Mouse (Mus musculus) forebrain, embryonic 12.5 days (tissue): Measurements from ENCODE around the gene Catsper3. TPM values are rescaled to one million over a fixed set of nuclear protein-coding genes. Genes with fewer than 3 reads are reported as not detected.

ENCODE experiments used
- ATAC-seq: fragments of 200-750 bp; cut with Nextera tagmentation; 2 replicates; pipeline ENCODE4 v1.8.0; 2017; ENCODE audit warnings: moderate TSS enrichment; ENCODE audit not compliant: low FRiP score
- H3K27ac ChIP-seq: fragments of 300-500 bp; sonication (generic); 2 replicates; pipeline ENCODE4 v1.5.1; 2016; ENCODE audit warnings: mild to moderate bottlenecking
- H3K27me3 ChIP-seq: fragments of 300-500 bp; sonication (generic); 2 replicates; pipeline ENCODE4 v1.6.1; 2016; ENCODE audit warnings: mild to moderate bottlenecking
- H3K36me3 ChIP-seq: fragments of 300-500 bp; sonication (generic); replicated peaks from 2 replicates; pipeline ENCODE4 v1.6.1; 2016; ENCODE audit warnings: mild to moderate bottlenecking
- H3K4me1 ChIP-seq: fragments of 300-500 bp; sonication (generic); 2 replicates; pipeline ENCODE4 v1.6.1; 2016
- H3K4me2 ChIP-seq: fragments of 300-500 bp; sonication (generic); 2 replicates; pipeline ENCODE4 v1.6.1; 2016; ENCODE audit warnings: mild to moderate bottlenecking, moderate library complexity
- H3K4me3 ChIP-seq: fragments of 300-500 bp; sonication (generic); replicated peaks from 2 replicates; pipeline ENCODE4 v1.5.1; 2016; ENCODE audit warnings: mild to moderate bottlenecking
- H3K9ac ChIP-seq: fragments of 300-500 bp; sonication (generic); 2 replicates; pipeline ENCODE4 v1.6.1; 2016; ENCODE audit warnings: mild to moderate bottlenecking
- H3K9me3 ChIP-seq: fragments of 300-500 bp; sonication (generic); 2 replicates; pipeline ENCODE4 v1.6.1; 2016
- WGBS: fragments of 180-500 bp; shearing (Covaris S2); methylation state at CpG from one replicate; pipeline ENCODE4 v1.1.7; 2016; 5-methylcytosine and 5-hydroxymethylcytosine counted together
- polyA plus RNA-seq: library from polyadenylated mRNA; unstranded; fragments of >200 nt; fragmentation: Nextera tagmentation; extraction: Ambion mirVana; gene quantifications from 2 replicates; pipeline ENCODE4 v1.2.1, GENCODE M21; 2016

Gene Catsper3
- not detected in 2 replicates for polyA plus RNA-seq

DNA sequence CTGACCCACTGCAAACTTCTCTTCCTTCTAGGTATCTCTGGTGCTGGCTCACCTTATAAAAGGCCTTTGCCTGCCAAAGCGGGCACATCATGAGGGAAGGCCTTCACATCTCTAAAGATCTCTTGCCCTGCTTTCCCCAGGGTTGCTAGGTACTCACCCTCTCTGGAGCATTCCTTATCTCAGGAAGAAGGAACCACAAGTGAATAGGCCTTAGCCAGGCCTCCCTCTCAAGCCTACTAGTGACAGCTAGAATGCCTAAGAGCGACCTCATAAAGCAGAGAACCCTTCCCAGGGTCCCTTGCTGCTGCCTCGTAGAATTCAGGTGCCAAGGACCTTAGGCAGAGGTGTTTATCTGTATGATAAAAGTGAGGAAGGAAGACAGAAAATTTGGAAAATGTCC lies at the start of gene Catsper3:
Gene Catsper3, plus strand, starts transcription at position 301 of the 400 bp plus-strand sequence.
- Histone ChIP-seq H3K9me3 (no peaks in the 10 kb centered on the region), H3K4me3 (no peak within 1 kb of the TSS), H3K27me3 (no peaks in the 10 kb centered on the region), H3K36me3 (no peaks in the 10 kb centered on the region), H3K4me1 (no peaks in the 10 kb centered on the region), H3K27ac (no peak within 1 kb of the TSS), H3K9ac (no peak within 1 kb of the TSS), H3K4me2 (no peak within 1 kb of the TSS)
- whole genome bisulfite sequencing: 86% methylated on average over 3 of the region's 3 CpGs
- no peak for ATAC-seq

DNA sequence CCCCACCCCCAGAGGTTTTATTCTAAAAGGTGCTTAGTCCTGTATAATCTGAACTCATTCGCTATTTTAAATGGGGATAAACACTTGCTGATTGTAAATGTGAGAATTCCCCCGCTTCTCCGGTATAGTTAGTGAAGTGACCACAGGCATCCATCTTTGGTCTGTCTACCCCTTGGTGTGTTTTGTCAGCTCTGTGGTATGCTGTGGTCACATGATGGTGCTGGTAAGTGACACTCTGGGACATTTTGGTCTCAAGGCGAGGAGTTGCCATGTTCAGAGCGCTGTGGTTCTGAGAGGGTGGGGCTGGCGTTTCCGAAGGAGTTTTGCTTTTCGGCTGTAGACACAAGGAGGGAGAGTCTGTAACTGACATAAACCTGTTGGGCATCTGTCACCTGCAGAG lies 46.5 kb upstream of the Catsper3 start:
- no peak for ATAC-seq
- H3K4me1 ChIP-seq: 0 out of 2 replicates have a peak, but pooled peaks cover 3% of the 10 kb centered on the region
- no peaks in the 10 kb centered on the region for H3K27me3 ChIP-seq
- no peaks in the 10 kb centered on the region for H3K9me3 ChIP-seq
- no peak overlapping the region for H3K4me3 ChIP-seq
- H3K36me3 ChIP-seq: no peaks in the 10 kb centered on the region
- no peak overlapping the region for H3K9ac ChIP-seq
- no peak overlapping the region for H3K4me2 ChIP-seq
- 91% methylated on average over 8 of the region's 8 CpGs for WGBS
- no peak overlapping the region for H3K27ac ChIP-seq

DNA sequence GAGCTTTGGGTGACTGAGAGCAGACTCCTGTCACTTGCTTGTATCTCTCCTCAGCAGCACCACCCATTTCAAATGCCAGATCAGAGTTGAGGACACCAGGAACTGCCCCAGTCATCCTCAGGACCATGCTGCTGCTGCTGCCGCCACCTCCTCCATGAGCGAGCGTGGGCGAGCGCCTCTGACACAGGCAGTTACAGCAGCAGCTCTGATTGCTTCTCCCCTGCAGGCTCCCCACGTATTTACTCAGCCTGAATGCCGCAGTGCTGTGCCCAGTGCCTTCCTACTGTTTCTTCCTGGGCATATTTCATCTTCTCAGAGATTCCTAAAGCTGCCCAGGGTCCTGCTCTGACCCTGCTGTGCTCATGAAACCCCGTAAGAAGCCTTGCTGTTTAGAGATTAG lies 42.1 kb upstream of the Catsper3 start:
- 79% methylated on average over 8 of the region's 8 CpGs for WGBS
- H3K36me3 ChIP-seq: no peaks in the 10 kb centered on the region
- 0 out of 2 replicates have a peak, but pooled peaks cover 3% of the 10 kb centered on the region for H3K4me1 ChIP-seq
- no peak overlapping the region for H3K27ac ChIP-seq
- no peaks in the 10 kb centered on the region for H3K27me3 ChIP-seq
- no peak overlapping the region for H3K4me2 ChIP-seq
- ATAC-seq: no peak
- no peak overlapping the region for H3K9ac ChIP-seq
- no peaks in the 10 kb centered on the region for H3K9me3 ChIP-seq
- H3K4me3 ChIP-seq: no peak overlapping the region

DNA sequence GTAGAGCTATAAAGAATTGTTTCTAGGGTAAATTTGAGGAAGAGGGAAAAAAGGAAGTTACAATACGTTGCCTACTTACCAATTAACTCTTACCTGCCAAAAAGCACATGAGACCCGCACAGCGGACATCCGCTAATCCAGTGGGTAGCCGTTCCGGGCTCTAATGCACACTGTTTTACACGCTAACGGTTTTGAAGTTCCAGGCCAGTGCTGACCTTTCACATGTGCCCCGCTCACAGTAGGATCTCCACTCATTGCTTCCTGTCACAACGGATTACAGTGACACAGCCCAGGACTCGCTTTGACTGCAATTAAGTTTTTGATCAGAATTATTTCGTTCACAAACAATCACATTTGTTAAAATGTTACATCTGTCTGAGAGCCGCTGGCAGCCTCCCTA lies 30.0 kb upstream of the Catsper3 start:
- Histone ChIP-seq H3K4me1 (peaks cover 11% of the 10 kb centered on the region), H3K9me3 (no peaks in the 10 kb centered on the region), H3K9ac (no peak overlapping the region), H3K27ac (no peak overlapping the region), H3K4me3 (no peak overlapping the region), H3K36me3 (no peaks in the 10 kb centered on the region), H3K27me3 (no peaks in the 10 kb centered on the region), H3K4me2 (no peak overlapping the region)
- no peak for ATAC-seq
- WGBS: 82% methylated on average over 13 of the region's 13 CpGs

DNA sequence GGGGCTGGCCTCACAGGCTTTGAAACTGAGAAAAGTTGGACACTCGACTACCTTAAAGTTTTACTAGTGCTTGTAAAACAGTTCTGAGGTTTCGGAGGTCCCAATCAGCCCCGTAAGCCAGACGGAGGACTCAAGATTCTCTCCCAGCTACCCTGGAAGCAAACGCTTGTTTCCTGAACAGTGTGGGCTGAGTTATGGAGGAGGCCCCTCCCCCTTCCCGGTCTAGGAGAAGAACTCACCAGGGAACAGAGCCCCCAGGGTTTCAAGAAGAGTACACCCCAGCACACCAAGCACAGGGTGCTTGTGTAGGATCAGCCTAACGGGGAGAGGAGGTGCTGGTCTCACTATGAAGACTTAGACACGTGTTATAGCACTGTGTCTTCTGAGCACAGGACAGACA lies 27.6 kb upstream of the Catsper3 start:
- Histone ChIP-seq H3K36me3 (no peaks in the 10 kb centered on the region), H3K9ac (no peak overlapping the region), H3K27me3 (no peaks in the 10 kb centered on the region), H3K27ac (no peak overlapping the region), H3K4me3 (no peak overlapping the region), H3K4me1 (peaks cover 11% of the 10 kb centered on the region; the same call in 1 of the 2 replicates), H3K9me3 (no peaks in the 10 kb centered on the region), H3K4me2 (no peak overlapping the region)
- 46% methylated on average over 8 of the region's 8 CpGs for WGBS
- no peak for ATAC-seq

DNA sequence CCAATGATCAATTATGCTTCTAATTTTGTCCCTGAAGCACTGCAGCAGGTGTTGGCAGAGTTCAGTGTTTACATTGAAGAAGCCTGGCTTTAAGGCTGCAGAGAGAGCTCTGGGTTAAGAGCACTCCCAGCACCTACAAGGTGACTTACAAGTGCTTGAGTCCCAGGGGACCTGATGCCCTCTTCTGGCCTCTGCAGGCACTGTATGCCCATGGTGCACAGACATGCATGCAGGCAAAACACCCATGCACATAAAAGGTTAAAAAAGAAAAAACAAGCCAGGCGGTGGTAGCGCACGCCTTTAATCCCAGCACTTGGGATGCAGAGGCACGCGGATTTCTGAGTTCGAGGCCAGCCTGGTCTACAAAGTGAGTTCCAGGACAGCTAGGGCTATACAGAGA lies 26.7 kb upstream of the Catsper3 start:
- 86% methylated on average over 6 of the region's 6 CpGs for WGBS
- ATAC-seq: no peak
- no peak overlapping the region for H3K4me3 ChIP-seq
- no peak overlapping the region for H3K4me2 ChIP-seq
- H3K27me3 ChIP-seq: no peaks in the 10 kb centered on the region
- no peak overlapping the region for H3K9ac ChIP-seq
- no peaks in the 10 kb centered on the region for H3K9me3 ChIP-seq
- H3K36me3 ChIP-seq: no peaks in the 10 kb centered on the region
- peaks cover 11% of the 10 kb centered on the region; the same call in 1 of the 2 replicates for H3K4me1 ChIP-seq
- no peak overlapping the region for H3K27ac ChIP-seq

DNA sequence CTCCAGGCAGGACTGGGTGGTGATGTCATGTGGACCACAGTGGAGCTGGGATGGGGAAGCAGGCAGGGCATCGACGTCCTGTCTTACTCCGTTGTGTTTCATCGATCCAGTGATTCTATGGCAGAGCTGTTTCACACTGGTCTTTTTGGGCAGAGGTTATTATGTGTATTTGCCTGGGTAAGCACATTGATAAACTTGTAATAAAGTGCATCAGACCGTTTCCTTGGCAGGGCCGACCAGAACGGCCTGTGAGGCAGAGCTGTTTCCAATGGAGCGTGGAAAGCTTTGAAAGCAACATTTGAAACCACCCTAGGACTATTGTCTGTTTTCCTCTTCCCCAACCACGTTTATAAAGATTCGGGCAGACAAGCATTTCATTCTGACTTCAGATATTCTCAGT lies 23.8 kb upstream of the Catsper3 start:
- peaks cover 9% of the 10 kb centered on the region; the same call in 1 of the 2 replicates for H3K4me1 ChIP-seq
- no peak overlapping the region for H3K9ac ChIP-seq
- ATAC-seq: no peak
- H3K4me3 ChIP-seq: no peak overlapping the region
- WGBS: 43% methylated on average over 10 of the region's 10 CpGs
- H3K9me3 ChIP-seq: no peaks in the 10 kb centered on the region
- H3K27me3 ChIP-seq: no peaks in the 10 kb centered on the region
- no peak overlapping the region for H3K4me2 ChIP-seq
- H3K36me3 ChIP-seq: no peaks in the 10 kb centered on the region
- no peak overlapping the region for H3K27ac ChIP-seq

DNA sequence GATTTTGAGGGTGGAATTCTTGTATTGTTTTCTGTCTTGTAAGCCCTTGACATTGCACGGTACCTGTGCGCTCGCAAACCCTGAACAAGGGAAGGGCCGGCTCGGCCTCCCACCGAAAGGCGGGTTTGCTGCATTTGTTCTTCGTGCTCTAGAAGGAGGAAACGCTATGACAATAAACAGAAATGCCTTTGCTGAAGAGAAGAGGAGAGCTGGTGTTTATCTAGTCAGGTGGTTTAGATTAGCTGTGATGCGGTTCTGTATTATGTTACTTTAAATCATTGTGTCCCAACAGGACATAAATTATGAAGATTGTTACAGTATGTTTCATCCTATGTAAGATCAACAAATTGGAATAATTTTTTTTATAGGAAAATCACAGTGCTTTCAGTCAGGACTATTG lies 22.9 kb upstream of the Catsper3 start:
- Histone ChIP-seq H3K4me2 (no peak overlapping the region), H3K27me3 (no peaks in the 10 kb centered on the region), H3K27ac (no peak overlapping the region), H3K4me1 (peaks cover 7% of the 10 kb centered on the region; the same call in 1 of the 2 replicates), H3K36me3 (no peaks in the 10 kb centered on the region), H3K4me3 (no peak overlapping the region), H3K9me3 (no peaks in the 10 kb centered on the region), H3K9ac (no peak overlapping the region)
- no peak for ATAC-seq
- WGBS: 85% methylated on average over 10 of the region's 10 CpGs

DNA sequence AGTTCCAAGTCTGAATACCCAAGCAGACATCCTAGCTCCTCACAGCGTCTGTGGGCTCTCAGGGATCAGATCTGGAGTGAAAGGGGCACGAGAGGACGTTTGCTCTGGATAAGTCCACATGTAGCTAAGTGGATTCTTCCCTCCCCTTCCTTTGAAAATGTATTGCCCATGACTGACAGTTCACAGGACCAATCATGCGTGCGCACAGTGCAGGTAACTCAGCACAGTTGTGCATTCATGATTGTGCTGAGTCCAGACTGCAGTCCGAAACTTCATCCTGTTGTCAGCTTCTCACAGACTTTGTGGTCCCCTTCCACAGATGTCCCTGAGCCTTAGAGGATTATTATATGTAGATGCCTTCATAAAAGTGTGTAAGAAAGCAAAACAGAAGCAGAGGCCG lies 10.0 kb upstream of the Catsper3 start:
- Histone ChIP-seq H3K4me2 (no peak overlapping the region), H3K36me3 (no peaks in the 10 kb centered on the region), H3K27ac (no peak overlapping the region), H3K9me3 (no peaks in the 10 kb centered on the region), H3K27me3 (no peaks in the 10 kb centered on the region), H3K4me1 (no peaks in the 10 kb centered on the region), H3K9ac (no peak overlapping the region), H3K4me3 (no peak overlapping the region)
- 87% methylated on average over 7 of the region's 7 CpGs for WGBS
- ATAC-seq: no peak

DNA sequence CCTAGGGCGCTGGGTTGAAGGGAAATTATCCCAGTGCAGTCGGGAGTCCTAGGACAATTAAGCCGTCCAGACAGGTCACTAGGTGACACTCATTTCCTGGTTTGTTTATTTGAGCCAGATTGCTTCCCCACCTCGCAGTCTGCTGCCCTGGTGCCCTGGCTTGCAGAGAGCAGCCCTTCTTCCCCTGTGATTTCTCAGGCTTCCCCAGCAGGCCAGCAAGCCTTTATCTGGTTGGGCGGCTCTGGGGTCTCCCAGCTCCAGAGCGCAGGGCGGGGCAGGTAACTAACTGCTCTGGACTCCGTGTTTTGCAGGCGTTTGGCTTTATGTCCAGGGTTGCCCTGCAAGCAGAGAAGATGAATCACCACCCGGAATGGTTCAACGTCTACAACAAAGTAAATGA lies 9.3 kb upstream of the Catsper3 start:
- Histone ChIP-seq H3K9ac (no peak overlapping the region), H3K4me3 (no peak overlapping the region), H3K4me2 (no peak overlapping the region), H3K27me3 (no peaks in the 10 kb centered on the region), H3K9me3 (no peaks in the 10 kb centered on the region), H3K36me3 (no peaks in the 10 kb centered on the region), H3K4me1 (no peaks in the 10 kb centered on the region), H3K27ac (no peak overlapping the region)
- ATAC-seq: no peak
- WGBS: 75% methylated on average over 11 of the region's 11 CpGs

DNA sequence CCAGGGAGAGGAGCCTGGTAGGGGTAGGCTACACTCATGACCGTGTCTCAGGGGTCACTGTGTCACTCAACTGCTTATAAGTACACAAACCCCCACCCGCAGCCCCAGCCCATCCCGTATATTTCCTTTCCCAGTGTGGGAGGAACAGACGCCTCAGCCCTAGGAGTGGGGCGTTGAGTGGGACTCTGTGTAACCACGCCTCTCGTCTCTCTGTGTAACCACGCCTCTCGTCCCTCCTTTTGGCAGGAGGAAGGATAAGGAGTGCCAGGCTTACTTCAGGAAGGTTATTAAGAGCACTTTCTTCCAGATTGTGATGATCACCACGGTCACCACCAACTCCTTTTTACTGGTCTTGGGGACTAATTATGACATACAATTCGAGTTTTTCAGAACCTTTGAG lies 1.8 kb downstream of the Catsper3 start:
- no peaks in the 10 kb centered on the region for H3K4me1 ChIP-seq
- H3K27me3 ChIP-seq: no peaks in the 10 kb centered on the region
- H3K36me3 ChIP-seq: no peaks in the 10 kb centered on the region
- H3K4me3 ChIP-seq: no peak overlapping the region
- H3K27ac ChIP-seq: no peak overlapping the region
- H3K9ac ChIP-seq: no peak overlapping the region
- 84% methylated on average over 11 of the region's 11 CpGs for WGBS
- H3K4me2 ChIP-seq: no peak overlapping the region
- no peak for ATAC-seq
- H3K9me3 ChIP-seq: no peaks in the 10 kb centered on the region

DNA sequence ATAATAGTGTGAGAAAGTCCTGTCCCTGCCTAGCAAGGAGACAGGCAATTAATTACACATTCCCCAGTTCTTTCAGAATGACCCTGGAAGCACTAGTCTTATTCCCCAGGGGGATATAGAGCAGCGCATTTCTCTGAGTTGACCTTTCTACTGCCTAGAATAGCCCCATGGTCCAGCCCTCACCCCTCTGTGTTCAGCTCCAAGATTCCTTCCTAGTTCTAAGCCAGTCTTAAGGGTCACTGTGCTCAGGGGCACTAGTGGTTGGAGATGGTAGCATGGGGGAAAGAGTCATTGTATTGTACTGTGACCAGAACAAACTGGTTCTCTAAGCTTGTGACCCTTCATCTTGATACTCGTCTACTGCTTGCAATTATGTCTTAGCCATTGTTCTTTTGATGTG lies 16.9 kb downstream of the Catsper3 start:
- no peak for ATAC-seq

DNA sequence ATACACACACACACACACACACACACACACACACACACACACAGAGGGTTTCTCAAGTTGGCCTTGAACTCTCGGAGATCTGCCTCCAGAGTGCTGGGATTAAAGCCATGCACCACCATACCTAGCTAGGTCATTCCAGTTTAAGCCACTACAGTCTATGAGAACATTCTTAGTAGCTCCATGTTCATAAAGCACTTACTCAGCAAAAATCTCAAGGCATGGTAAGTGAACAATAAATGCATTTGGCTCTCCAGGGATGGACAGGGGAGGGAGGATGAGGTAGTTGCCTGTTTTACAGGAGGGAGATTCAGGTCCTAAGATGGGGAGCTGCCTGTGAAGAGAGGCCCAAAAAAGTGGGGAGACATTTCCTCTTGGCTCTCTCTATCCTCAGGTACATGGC lies 19.6 kb downstream of the Catsper3 start:
- WGBS: 100% methylated on average over 1 of the region's 1 CpGs
- H3K4me3 ChIP-seq: no peak overlapping the region

More for the DNA sequence above, 16.9 kb downstream of the Catsper3 start:
- Histone ChIP-seq H3K27ac (no peak overlapping the region), H3K4me2 (no peak overlapping the region), H3K4me3 (no peak overlapping the region), H3K27me3 (no peaks in the 10 kb centered on the region), H3K36me3 (no peaks in the 10 kb centered on the region), H3K9me3 (no peaks in the 10 kb centered on the region; the same call in 1 of the 2 replicates), H3K9ac (no peak overlapping the region), H3K4me1 (no peaks in the 10 kb centered on the region)
- 71% methylated on average over 2 of the region's 2 CpGs for WGBS

More for the DNA sequence above, 19.6 kb downstream of the Catsper3 start:
- Histone ChIP-seq H3K4me2 (no peak overlapping the region), H3K36me3 (no peaks in the 10 kb centered on the region), H3K9me3 (no peaks in the 10 kb centered on the region; the same call in 1 of the 2 replicates), H3K27ac (no peak overlapping the region), H3K27me3 (no peaks in the 10 kb centered on the region; the same call in 1 of the 2 replicates), H3K9ac (no peak overlapping the region), H3K4me1 (no peaks in the 10 kb centered on the region)
- no peak for ATAC-seq
